Comparison of ENCODE assay signal across 8 mouse cellular contexts in the genomic region with DNA sequence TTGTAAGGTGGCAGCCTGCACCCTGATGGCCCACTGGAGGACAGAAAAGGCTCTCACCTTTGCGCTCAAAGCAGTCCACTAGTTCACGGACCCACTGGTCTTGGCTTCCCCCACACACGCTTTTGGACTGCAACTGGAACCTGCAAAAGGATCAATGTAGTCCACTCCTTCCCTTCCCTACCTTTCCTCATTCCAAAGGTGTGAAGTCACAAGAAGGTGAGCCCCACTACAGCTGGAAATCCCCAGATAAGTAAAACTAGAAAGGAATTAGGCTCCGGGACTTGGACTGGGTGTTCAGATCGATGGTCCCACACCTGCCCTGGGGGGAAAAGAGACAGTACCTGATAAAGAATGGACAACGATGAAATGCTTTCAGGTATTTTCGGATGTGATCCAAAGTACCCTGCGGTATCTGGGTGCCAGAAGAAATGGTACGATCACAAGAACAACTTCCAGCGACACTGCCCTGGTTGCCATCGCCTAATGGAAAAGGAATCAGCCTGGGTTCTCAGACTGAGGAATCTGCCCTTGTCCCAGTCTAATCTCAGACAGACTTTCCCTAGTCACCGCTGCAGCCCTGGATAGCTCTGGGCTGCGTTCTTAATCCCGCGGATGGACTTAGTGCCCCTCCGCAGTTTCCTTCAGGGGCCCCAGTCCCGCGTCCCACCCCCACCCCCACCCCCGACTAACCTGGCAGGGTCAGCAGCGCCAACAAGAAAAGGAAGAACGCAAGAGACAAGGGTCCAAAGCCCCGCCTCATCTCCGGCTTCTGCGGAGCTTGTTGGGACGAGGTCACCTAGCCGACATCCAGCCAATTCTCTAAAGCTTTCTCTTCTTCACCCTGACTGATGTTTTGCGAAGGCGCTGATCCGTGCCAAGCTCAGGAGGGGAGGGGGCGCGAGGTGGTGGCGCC. TPM values are rescaled to one million over a fixed set of nuclear protein-coding genes. Genes with fewer than 3 reads are reported as not detected.
DNase-seq lines count a peak whose midpoint lies in the region; ATAC-seq and TF ChIP-seq lines count a peak whose summit lies in the region.

A gene (plus strand): TSS at position 746 of the 913 bp plus-strand sequence.

- DNase-seq in hindbrain, embryonic 14.5 days (ENCODE audit: low spot score), result no peak
- DNase-seq in midbrain, embryonic 11.5 days (ENCODE audit: low spot score, missing footprints), result no peak
- DNase-seq in ovary, postnatal 14 days (ENCODE audit: low spot score), result no peak
- DNase-seq in cerebellum, adult 9-10 months, result no peak
- no peak for DNase-seq in MN1 (ENCODE audit: low spot score)

- H3K4me3 ChIP-seq in erythroblast, embryonic 14.5 days (replicated peaks), result peak within 1 kb of the TSS; percentile 42
- peak within 1 kb of the TSS; percentile 14 for H3K4me3 ChIP-seq in bone marrow, adult 2 months (replicated peaks; ENCODE audit: control insufficient read depth, low read depth, low read length)
- H3K4me3 ChIP-seq in hindbrain, embryonic 14.5 days (replicated peaks; ENCODE audit: low read length), result peak within 1 kb of the TSS; percentile 36
- H3K4me3 ChIP-seq in midbrain, embryonic 11.5 days (ENCODE audit: low read depth, low read length), result peak within 1 kb of the TSS; percentile 39

- H3K4me2 ChIP-seq in hindbrain, embryonic 14.5 days (replicated peaks), result peak within 1 kb of the TSS; percentile 64
- peak within 1 kb of the TSS; percentile 81 for H3K4me2 ChIP-seq in midbrain, embryonic 11.5 days

- H3K27ac ChIP-seq in bone marrow, adult 2 months (ENCODE audit: control insufficient read depth, insufficient read depth, low read depth, low read length, poor library complexity), result no peak within 1 kb of the TSS; the same call in 1 of the 2 replicates
- H3K27ac ChIP-seq in hindbrain, embryonic 14.5 days, result no peak within 1 kb of the TSS
- no peak within 1 kb of the TSS for H3K27ac ChIP-seq in midbrain, embryonic 11.5 days (ENCODE audit: low read depth, low read length)

- peaks cover 4% of the 10 kb centered on the region for H3K36me3 ChIP-seq in erythroblast, embryonic 14.5 days (ENCODE audit: control insufficient read depth)
- H3K36me3 ChIP-seq in hindbrain, embryonic 14.5 days (replicated peaks; ENCODE audit: control insufficient read depth, insufficient read depth), result peaks cover 5% of the 10 kb centered on the region; the same call in 1 of the 2 replicates
- H3K36me3 ChIP-seq in midbrain, embryonic 11.5 days (ENCODE audit: control insufficient read depth, insufficient read depth, low read length), result no peaks in the 10 kb centered on the region

- no peak for TF ChIP-seq POLR2A in bone marrow, adult 2 months (IDR thresholded peaks at IDR 0.05; ENCODE audit: borderline replicate concordance, control insufficient read depth, low read depth, low read length)

- H3K27me3 ChIP-seq in erythroblast, embryonic 14.5 days (ENCODE audit: control insufficient read depth), result peaks cover 50% of the 10 kb centered on the region
- peaks cover 45% of the 10 kb centered on the region for H3K27me3 ChIP-seq in hindbrain, embryonic 14.5 days (ENCODE audit: control insufficient read depth, insufficient read depth, low read length)
- peaks cover 24% of the 10 kb centered on the region for H3K27me3 ChIP-seq in midbrain, embryonic 11.5 days (ENCODE audit: control insufficient read depth, insufficient read depth, low read length)

- peaks cover 10% of the 10 kb centered on the region; the same call in 1 of the 2 replicates for H3K9me3 ChIP-seq in erythroblast, embryonic 14.5 days (ENCODE audit: control insufficient read depth, low read length)
- H3K9me3 ChIP-seq in hindbrain, embryonic 14.5 days (ENCODE audit: control insufficient read depth, low read length), result no peaks in the 10 kb centered on the region
- no peaks in the 10 kb centered on the region for H3K9me3 ChIP-seq in midbrain, embryonic 11.5 days (ENCODE audit: control insufficient read depth, low read length)

- H3K4me1 ChIP-seq in erythroblast, embryonic 14.5 days (ENCODE audit: control insufficient read depth), result peaks cover 3% of the 10 kb centered on the region; the same call in 1 of the 2 replicates
- no peaks in the 10 kb centered on the region; the same call in 1 of the 2 replicates for H3K4me1 ChIP-seq in bone marrow, adult 2 months (ENCODE audit: control insufficient read depth, insufficient read depth, low read length)
- H3K4me1 ChIP-seq in hindbrain, embryonic 14.5 days (replicated peaks; ENCODE audit: control insufficient read depth, insufficient read depth, low read length), result no peaks in the 10 kb centered on the region; the same call in 1 of the 2 replicates
- peaks cover 7% of the 10 kb centered on the region for H3K4me1 ChIP-seq in midbrain, embryonic 11.5 days (ENCODE audit: control insufficient read depth, insufficient read depth, low read length)

- H3K9ac ChIP-seq in hindbrain, embryonic 14.5 days, result peak within 1 kb of the TSS; percentile 51
- peak within 1 kb of the TSS; percentile 62 for H3K9ac ChIP-seq in midbrain, embryonic 11.5 days (ENCODE audit: low read length)

- WGBS in bone marrow, adult 2 months, result 20% methylated on average over 32 of the region's 32 CpGs
- 25% methylated on average over 29 of the region's 32 CpGs for WGBS in hindbrain, embryonic 14.5 days
- 19% methylated on average over 32 of the region's 32 CpGs for WGBS in midbrain, embryonic 11.5 days

- no peak for ATAC-seq in erythroblast, adult 5-6 weeks (replicated peaks; ENCODE audit: low FRiP score, poor library complexity, severe bottlenecking)
- ATAC-seq in hindbrain, embryonic 14.5 days (ENCODE audit: low FRiP score), result no peak
- no peak for ATAC-seq in midbrain, embryonic 11.5 days (ENCODE audit: low FRiP score)

- no peak for TF ChIP-seq CTCF in bone marrow, adult 2 months (IDR thresholded peaks at IDR 0.05; ENCODE audit: control insufficient read depth, insufficient read depth, low read length)

RNA-seq across cellular contexts. Expression of the gene that starts here (rescaled TPM):
- 0.02 TPM in 1 of 2 replicates, not detected in the other for polyA plus RNA-seq in erythroblast, embryonic 14.5 days (2012)
- not detected in 2 replicates for total RNA-seq in erythroblast, adult 5-6 weeks (2015; ENCODE audit: low replicate concordance)
- not detected in 2 replicates for total RNA-seq in erythroblast, adult 5-6 weeks (2017; ENCODE audit: low replicate concordance)
- polyA plus RNA-seq in bone marrow, adult 2 months (2011; ENCODE audit: insufficient read depth, insufficient read length, low replicate concordance, missing spikeins), result 0.66 and 1.5 TPM in 2 replicates
- polyA plus RNA-seq in hindbrain, embryonic 14.5 days (2014; fragmentation: Nextera tagmentation; extraction: Ambion mirVana), result 0.50 and 0.95 TPM in 2 replicates
- polyA plus RNA-seq in midbrain, embryonic 11.5 days (2014; fragmentation: Nextera tagmentation; extraction: Ambion mirVana), result 0.18 and 0.26 TPM in 2 replicates
